Mouse (Mus musculus): ENCODE measurements around the gene Gm10282.

Gm10282 gene

GRCm38 (mm10) chr8:72261431-72261830 is 43.6 kb downstream of the Gm10282 start:
- no peak for DNase-seq (ENCODE audit: low read depth, low spot score)

- DNase-seq (ENCODE audit: low read depth, low spot score): peak; percentile 34
Observed at GRCm38 (mm10) chr8:72261019-72261418, 44.0 kb downstream of the Gm10282 start.

GRCm38 (mm10) chr8:72260585-72260984 is 44.5 kb downstream of the Gm10282 start:
- no peak for DNase-seq (ENCODE audit: low read depth, low spot score)

GRCm38 (mm10) chr8:72259862-72260261 is 45.2 kb downstream of the Gm10282 start:
- DNase-seq (ENCODE audit: low read depth, low spot score): no peak

- no peak for DNase-seq (ENCODE audit: low read depth, low spot score)
Observed at GRCm38 (mm10) chr8:72257902-72258238, 47.2 kb downstream of the Gm10282 start.

- no peak for DNase-seq (ENCODE audit: low read depth, low spot score)
Observed at GRCm38 (mm10) chr8:72257171-72257901, 47.7 kb downstream of the Gm10282 start.
